Mouse (Mus musculus) intestine, embryonic 15.5 days (tissue): ENCODE measurements around the gene Ldlrap1. TPM values are rescaled to one million over a fixed set of nuclear protein-coding genes. Genes with fewer than 3 reads are reported as not detected.
A peak's percentile ranks its signal among the peaks of the same experiment; 100 is the strongest.

Experiments used
- ATAC-seq: fragments of 200-750 bp; cut with Nextera tagmentation; 2 replicates; pipeline ENCODE4 v1.8.0; 2017; ENCODE audit warnings: moderate TSS enrichment, moderate library complexity
- H3K27ac ChIP-seq: fragments of 300-500 bp; sonication (generic); 2 replicates; pipeline ENCODE4 v1.5.1; 2015; ENCODE audit warnings: mild to moderate bottlenecking, inconsistent platforms
- H3K27me3 ChIP-seq: fragments of 300-500 bp; sonication (generic); replicated peaks from 2 replicates; pipeline ENCODE4 v1.6.1; 2015; ENCODE audit warnings: inconsistent platforms
- H3K36me3 ChIP-seq: fragments of 300-500 bp; sonication (generic); 2 replicates; pipeline ENCODE4 v1.6.1; 2015; ENCODE audit warnings: inconsistent platforms
- H3K4me1 ChIP-seq: fragments of 300-500 bp; sonication (generic); replicated peaks from 2 replicates; pipeline ENCODE4 v1.6.1; 2015; ENCODE audit warnings: inconsistent platforms
- H3K4me2 ChIP-seq: fragments of 300-500 bp; sonication (generic); replicated peaks from 2 replicates; pipeline ENCODE4 v1.6.1; 2015; ENCODE audit warnings: mild to moderate bottlenecking, inconsistent platforms
- H3K4me3 ChIP-seq: fragments of 300-500 bp; sonication (generic); replicated peaks from 2 replicates; pipeline ENCODE4 v1.5.1; 2015; ENCODE audit warnings: inconsistent platforms
- H3K9ac ChIP-seq: fragments of 300-500 bp; sonication (generic); 2 replicates; pipeline ENCODE4 v1.6.1; 2015; ENCODE audit warnings: inconsistent platforms
- H3K9me3 ChIP-seq: fragments of 300-500 bp; sonication (generic); 2 replicates; pipeline ENCODE4 v1.6.1; 2016; ENCODE audit warnings: inconsistent platforms
- WGBS: fragments of 180-500 bp; shearing (Covaris S2); methylation state at CpG from one replicate; pipeline ENCODE4 v1.1.7; 2015; 5-methylcytosine and 5-hydroxymethylcytosine counted together
- polyA plus RNA-seq: library from polyadenylated mRNA; unstranded; fragments of >200 nt; fragmentation: Nextera tagmentation; extraction: Ambion mirVana; gene quantifications from 2 replicates; pipeline ENCODE4 v1.2.1, GENCODE M21; 2015

Gene Ldlrap1
- polyA plus RNA-seq, 1 experiment from 2014 or later = 18.6 TPM

DNA sequence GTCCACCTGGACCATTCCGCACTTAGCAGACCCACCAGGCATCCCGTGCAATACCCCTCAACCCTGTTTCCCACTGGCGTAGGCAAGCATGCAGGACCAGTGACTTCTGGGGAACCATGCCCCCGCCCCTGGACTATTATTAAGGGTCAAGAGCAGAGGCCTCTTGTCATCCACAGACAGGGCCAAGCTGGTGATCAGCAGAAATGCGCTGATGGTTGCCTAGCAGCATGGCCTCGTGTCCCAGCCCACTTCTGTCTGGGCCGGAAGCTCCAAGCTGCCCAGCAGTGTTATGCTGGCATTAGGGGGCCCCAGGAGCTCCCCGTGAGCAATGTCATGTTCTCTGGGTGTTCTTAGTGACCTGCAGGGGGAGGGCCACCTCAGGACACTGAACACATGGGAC, 25.9 kb downstream of the Ldlrap1 start:
- Histone ChIP-seq H3K9ac (no peak overlapping the region), H3K4me3 (no peak overlapping the region), H3K36me3 (0 out of 2 replicates have a peak, but pooled peaks cover 6% of the 10 kb centered on the region), H3K9me3 (no peaks in the 10 kb centered on the region), H3K27ac (no peak overlapping the region), H3K4me2 (no peak overlapping the region), H3K4me1 (0 out of 2 replicates have a peak, but pooled peaks cover 2% of the 10 kb centered on the region), H3K27me3 (no peaks in the 10 kb centered on the region)
- ATAC-seq = no peak
- WGBS = 73% methylated on average over 8 of the region's 8 CpGs

DNA sequence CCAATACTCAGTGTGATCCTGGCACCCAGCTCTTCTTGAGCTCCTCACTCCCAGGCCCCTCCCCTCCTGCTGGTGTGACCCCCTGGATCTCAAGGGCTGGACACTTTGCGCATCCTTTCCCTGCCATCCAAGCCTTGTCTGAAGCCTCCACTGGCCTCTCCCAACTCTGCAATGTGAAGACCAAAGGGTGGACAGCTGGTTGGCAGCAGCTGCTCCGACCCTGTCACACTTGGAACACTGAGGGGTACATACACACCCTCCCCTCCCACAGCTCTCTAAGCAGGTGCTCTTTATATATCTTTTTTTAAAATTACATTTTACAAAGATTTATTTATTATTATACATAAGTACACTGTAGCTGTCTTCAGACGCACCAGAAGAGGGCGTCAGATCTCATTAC, 27.6 kb downstream of the Ldlrap1 start:
- no peak for ATAC-seq
- H3K4me2 ChIP-seq = no peak overlapping the region
- WGBS = 90% methylated on average over 4 of the region's 4 CpGs
- H3K36me3 ChIP-seq = no peaks in the 10 kb centered on the region
- H3K27me3 ChIP-seq = no peaks in the 10 kb centered on the region
- H3K9ac ChIP-seq = no peak overlapping the region
- H3K27ac ChIP-seq = no peak overlapping the region
- no peaks in the 10 kb centered on the region for H3K9me3 ChIP-seq
- no peak overlapping the region for H3K4me3 ChIP-seq
- 0 out of 2 replicates have a peak, but pooled peaks cover 2% of the 10 kb centered on the region for H3K4me1 ChIP-seq

DNA sequence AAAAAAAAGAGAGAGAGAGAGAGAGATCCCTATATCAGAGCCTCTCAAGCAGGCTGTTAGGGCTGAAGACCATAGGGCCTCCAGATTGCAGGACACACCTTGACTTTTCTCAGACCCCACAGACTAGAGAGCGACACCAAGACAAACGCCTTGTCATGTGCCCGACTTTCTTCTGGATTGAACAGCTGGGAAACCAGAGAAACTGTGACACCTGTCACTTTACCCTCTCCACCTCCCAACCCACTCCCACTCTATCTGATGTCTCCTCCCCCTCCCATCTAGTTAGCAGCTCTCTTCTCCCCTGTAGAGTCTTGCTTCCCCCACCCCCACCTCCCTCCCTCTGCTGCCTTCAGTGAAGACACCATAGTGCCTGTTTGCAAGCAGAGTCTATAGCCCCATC, 28.3 kb downstream of the Ldlrap1 start:
- Histone ChIP-seq H3K36me3 (no peaks in the 10 kb centered on the region), H3K4me3 (no peak overlapping the region), H3K27ac (no peak overlapping the region), H3K27me3 (no peaks in the 10 kb centered on the region), H3K9me3 (no peaks in the 10 kb centered on the region), H3K4me1 (peaks cover 6% of the 10 kb centered on the region), H3K9ac (no peak overlapping the region), H3K4me2 (no peak overlapping the region)
- 83% methylated on average over 3 of the region's 3 CpGs for WGBS
- no peak for ATAC-seq

DNA sequence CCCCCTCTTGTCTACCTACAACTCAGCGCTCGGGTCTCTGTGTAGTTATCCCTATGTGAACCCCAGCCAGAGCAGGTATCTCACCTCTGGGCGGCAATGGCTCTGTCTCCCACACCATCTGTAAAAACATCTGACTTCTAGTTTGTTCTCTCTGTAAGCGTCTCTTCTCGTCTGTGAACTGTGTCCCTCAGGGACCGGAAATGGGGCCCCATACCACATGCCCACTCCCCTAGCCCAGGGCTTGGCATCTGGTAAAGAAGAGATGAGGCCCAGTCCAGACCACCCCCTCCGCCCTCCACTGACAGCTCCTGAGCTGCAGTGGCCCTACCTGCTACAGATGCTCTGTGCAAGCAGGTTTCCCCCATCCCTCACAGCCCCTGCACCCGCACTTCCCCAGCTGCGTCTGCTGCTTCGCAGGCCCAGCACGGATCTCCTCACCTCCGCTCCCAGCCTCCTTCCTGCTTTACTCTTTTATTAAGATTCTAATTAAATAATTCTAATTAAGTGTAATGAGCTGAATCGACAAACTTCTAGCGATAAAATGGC, 30.4 kb downstream of the Ldlrap1 start:
- H3K4me1 ChIP-seq = peaks cover 16% of the 10 kb centered on the region
- no peak overlapping the region for H3K27ac ChIP-seq
- 66% methylated on average over 14 of the region's 14 CpGs for WGBS
- no peak for ATAC-seq
- H3K36me3 ChIP-seq = no peaks in the 10 kb centered on the region
- H3K9me3 ChIP-seq = no peaks in the 10 kb centered on the region
- no peak overlapping the region for H3K9ac ChIP-seq
- H3K4me3 ChIP-seq = no peak overlapping the region
- no peak overlapping the region for H3K4me2 ChIP-seq
- H3K27me3 ChIP-seq = no peaks in the 10 kb centered on the region

DNA sequence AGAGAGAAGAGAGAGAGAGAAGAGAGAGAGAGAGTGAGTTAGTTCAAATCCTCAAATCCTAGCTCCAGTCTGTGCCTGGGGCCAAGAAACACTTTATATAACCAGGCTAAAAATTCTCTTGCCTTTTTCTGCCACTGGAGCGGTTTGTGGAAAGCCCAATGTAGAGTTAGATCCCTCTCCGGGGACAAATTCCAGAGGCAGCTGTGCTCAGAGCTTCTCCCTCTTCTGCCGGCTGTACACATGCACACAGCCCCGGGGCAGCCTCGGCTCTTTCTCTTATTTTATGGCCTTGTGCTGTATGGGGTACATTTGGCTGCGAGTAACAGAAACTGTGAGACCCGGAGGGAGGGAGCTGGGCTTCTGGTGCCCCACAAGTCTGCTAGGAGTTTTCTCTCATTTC, 31.7 kb downstream of the Ldlrap1 start:
- Histone ChIP-seq H3K27ac (no peak overlapping the region), H3K4me3 (no peak overlapping the region), H3K4me2 (no peak overlapping the region), H3K36me3 (no peaks in the 10 kb centered on the region), H3K9ac (no peak overlapping the region), H3K4me1 (peaks cover 16% of the 10 kb centered on the region), H3K9me3 (no peaks in the 10 kb centered on the region), H3K27me3 (no peaks in the 10 kb centered on the region)
- no peak for ATAC-seq
- 49% methylated on average over 7 of the region's 7 CpGs for WGBS

DNA sequence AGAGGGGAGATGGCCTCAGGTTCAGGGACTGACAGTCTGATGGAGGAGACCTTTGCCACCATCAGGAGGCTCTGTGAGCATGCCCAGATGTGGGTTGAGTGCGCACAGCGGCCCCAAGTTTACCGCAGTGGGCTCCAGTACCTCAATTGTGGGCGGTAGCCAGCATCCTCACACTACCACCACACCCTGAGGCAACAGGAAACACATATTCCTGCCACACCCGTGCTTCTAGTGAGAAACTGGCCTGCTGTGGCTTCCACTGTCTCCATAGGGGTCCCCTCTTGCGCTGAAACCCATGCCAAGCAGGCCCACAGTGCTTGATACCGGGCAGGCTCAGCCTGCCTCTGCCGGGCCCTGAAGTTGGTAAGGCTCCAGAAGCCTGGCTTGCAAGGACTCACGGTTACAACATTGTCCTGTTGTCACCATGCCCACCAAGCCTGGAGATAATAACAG, 33.2 kb downstream of the Ldlrap1 start:
- no peaks in the 10 kb centered on the region for H3K9me3 ChIP-seq
- H3K9ac ChIP-seq = no peak overlapping the region
- no peaks in the 10 kb centered on the region for H3K36me3 ChIP-seq
- H3K4me2 ChIP-seq = peak overlapping the region; percentile 38
- WGBS = 52% methylated on average over 9 of the region's 9 CpGs
- ATAC-seq = peak; percentile 60
- no peaks in the 10 kb centered on the region for H3K27me3 ChIP-seq
- peak overlapping the region; percentile 82 for H3K27ac ChIP-seq
- H3K4me3 ChIP-seq = no peak overlapping the region
- peaks cover 26% of the 10 kb centered on the region for H3K4me1 ChIP-seq

DNA sequence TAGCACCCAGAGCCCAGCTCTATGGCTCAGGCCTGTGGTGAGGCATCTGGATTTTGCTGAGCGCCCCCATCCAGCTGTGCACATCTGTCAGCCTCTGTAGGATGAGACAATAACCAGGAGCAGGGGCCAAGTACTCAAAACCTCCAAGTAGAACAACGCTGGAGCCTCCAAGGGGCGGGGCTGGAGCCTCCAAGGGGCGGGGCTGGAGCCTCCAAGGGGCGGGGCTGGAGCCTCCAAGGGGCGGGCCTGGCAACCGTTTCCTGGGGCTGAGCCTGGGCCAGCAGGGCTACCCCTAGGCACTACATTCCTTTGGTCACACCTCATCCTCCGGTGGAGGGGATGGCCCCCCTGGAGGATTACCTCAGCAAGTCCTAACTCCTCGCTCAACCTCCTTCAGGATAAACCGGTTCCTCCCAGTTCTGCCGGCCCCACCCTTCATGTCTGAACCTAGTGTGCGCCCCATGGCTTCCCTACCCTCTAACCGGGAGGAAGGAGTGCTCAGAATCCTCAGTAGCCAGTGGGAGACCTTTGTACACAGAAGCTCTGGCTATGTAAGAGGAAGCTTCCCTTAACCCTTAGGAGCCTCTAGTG, 33.7 kb downstream of the Ldlrap1 start:
- H3K27me3 ChIP-seq = no peaks in the 10 kb centered on the region
- H3K9ac ChIP-seq = no peak overlapping the region
- ATAC-seq = peak; percentile 95
- no peaks in the 10 kb centered on the region for H3K36me3 ChIP-seq
- H3K4me3 ChIP-seq = peak overlapping the region; percentile 5; the same call in 1 of the 2 replicates
- 6% methylated on average over 13 of the region's 13 CpGs for WGBS
- H3K4me1 ChIP-seq = peaks cover 26% of the 10 kb centered on the region
- H3K9me3 ChIP-seq = no peaks in the 10 kb centered on the region
- H3K4me2 ChIP-seq = peak overlapping the region; percentile 38
- H3K27ac ChIP-seq = peak overlapping the region; percentile 82

DNA sequence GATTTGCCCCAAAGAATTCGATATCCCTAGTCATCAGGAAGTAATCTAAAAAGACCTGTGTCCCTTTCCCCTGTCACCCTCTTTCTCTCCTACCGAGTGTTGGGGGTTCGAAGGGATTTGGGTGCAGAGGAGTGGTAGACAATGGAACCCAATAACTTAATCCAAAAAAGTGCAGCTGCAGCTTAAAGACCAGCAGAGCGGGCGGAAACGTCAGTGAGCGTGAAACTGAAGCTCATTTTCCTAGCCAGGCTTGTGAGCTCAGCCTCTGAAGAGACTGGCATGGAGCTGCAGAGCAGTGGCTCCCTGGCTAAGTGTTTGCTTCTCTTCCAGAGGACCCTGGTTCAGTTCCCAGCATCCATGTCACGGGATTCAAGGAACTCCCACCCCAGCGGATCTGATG, 34.5 kb downstream of the Ldlrap1 start:
- no peaks in the 10 kb centered on the region for H3K9me3 ChIP-seq
- ATAC-seq = no peak
- H3K4me3 ChIP-seq = no peak overlapping the region
- H3K9ac ChIP-seq = no peak overlapping the region
- H3K27me3 ChIP-seq = no peaks in the 10 kb centered on the region
- H3K27ac ChIP-seq = peak overlapping the region; percentile 82; the same call in 1 of the 2 replicates
- no peak overlapping the region for H3K4me2 ChIP-seq
- 64% methylated on average over 9 of the region's 9 CpGs for WGBS
- H3K36me3 ChIP-seq = no peaks in the 10 kb centered on the region
- peaks cover 26% of the 10 kb centered on the region for H3K4me1 ChIP-seq

DNA sequence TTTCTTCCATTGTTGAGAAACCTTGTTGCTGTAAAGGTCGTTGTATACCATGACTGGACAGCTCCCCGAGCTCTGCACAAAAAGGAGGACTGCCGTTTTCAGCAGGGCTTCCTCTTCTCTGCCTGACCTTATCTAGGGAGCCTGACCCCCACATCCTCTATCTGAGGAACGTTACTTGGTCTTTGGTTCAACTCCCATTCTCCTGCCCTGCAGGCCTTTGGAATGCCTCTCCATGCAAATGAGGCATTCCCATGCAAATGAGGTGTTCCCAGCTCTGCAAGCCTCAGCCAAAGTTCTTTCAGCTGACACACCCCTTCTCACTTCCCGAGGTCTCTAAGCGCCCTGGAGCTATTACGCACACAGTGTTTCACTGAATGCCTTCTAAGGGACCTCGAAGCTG, 37.7 kb downstream of the Ldlrap1 start:
- H3K9me3 ChIP-seq = no peaks in the 10 kb centered on the region
- H3K4me1 ChIP-seq = peaks cover 32% of the 10 kb centered on the region
- no peaks in the 10 kb centered on the region for H3K27me3 ChIP-seq
- no peak overlapping the region for H3K27ac ChIP-seq
- no peak overlapping the region for H3K4me3 ChIP-seq
- H3K9ac ChIP-seq = no peak overlapping the region
- H3K4me2 ChIP-seq = peak overlapping the region; percentile 33; the same call in 1 of the 2 replicates
- 7% methylated on average over 8 of the region's 8 CpGs for WGBS
- no peak for ATAC-seq
- H3K36me3 ChIP-seq = no peaks in the 10 kb centered on the region

DNA sequence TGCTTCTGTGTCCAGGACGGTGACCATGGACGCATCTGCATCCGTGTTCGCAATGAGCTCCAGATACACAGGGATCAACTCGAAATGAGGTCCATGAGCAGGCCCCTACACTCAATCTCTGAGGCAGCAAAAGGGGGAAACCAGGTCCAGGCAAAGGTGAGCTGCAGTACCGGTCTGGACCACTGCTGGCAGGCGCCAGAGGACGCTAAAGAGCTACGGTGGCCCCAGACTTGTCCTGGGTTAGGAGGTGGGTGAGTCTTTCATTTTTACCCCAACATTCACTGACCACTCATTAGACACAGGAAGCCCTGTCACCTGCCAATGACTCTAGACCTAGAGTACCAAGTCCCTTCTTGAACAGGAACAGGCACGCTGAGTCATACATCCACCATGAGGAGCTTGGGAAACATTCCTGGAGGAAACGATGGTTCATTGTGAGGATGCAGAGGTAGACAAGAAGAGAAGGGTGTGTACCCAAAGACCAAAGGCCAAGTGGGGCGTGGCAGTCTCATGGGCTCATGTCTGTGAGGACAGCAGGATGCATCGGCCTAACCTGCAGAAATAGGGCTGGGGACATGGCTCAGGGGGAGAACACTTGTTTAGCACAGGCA, 42.0 kb downstream of the Ldlrap1 start:
- H3K4me1 ChIP-seq = peaks cover 20% of the 10 kb centered on the region
- peak; percentile 72 for ATAC-seq
- H3K4me2 ChIP-seq = no peak overlapping the region

DNA sequence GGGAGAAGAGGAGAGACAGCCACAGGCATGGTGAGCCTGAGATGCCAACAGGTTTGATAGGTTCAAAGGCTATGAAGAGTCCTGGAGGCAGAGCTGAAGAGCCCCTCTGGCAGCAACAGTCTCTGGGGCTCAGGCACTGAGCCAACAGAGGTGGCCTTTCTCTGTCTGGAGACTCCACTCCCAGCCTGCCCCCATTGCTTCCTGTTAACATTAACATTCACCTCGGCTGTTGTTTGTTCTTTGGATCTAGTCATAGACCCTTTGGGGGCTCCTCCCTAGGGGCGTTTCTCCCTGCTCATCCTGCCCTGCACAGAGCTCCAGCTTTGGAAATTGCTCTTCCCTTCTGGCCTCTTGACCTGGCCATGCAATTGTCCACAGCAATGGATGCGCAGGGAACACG, 42.9 kb downstream of the Ldlrap1 start:
- ATAC-seq = no peak
- WGBS = 31% methylated on average over 4 of the region's 4 CpGs
- no peak overlapping the region for H3K4me2 ChIP-seq
- H3K27me3 ChIP-seq = no peaks in the 10 kb centered on the region
- peak overlapping the region; percentile 40; the same call in 1 of the 2 replicates for H3K27ac ChIP-seq
- no peaks in the 10 kb centered on the region for H3K9me3 ChIP-seq
- H3K9ac ChIP-seq = 0 out of 2 replicates have a peak overlapping the region, but pooled peaks have one; percentile 8
- H3K4me3 ChIP-seq = no peak overlapping the region
- peaks cover 11% of the 10 kb centered on the region for H3K4me1 ChIP-seq
- no peaks in the 10 kb centered on the region for H3K36me3 ChIP-seq

More for the DNA sequence above, 42.0 kb downstream of the Ldlrap1 start:
- no peak overlapping the region; the same call in 1 of the 2 replicates for H3K27ac ChIP-seq
- H3K36me3 ChIP-seq = no peaks in the 10 kb centered on the region
- no peak overlapping the region for H3K9ac ChIP-seq
- 68% methylated on average over 13 of the region's 13 CpGs for WGBS
- H3K27me3 ChIP-seq = no peaks in the 10 kb centered on the region
- H3K9me3 ChIP-seq = no peaks in the 10 kb centered on the region
- no peak overlapping the region for H3K4me3 ChIP-seq

DNA sequence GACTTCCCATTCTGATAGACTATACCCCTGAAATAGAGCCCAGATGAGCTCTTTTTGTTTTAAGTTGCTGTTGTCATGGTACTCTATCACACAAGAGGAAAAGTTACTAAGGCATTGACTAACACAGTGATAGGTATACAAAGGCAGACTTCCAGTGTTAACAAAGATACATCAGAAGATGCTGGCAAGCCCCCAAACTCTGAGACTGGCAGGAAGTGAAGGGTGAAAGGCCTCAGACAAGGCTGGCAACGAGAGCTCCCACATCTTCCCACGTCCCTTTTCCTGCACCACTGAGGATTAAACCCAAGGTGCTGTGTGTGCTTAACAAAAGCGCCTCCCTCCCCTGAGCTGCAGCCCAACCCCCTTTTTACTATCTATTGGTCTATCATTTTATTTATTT, 44.6 kb downstream of the Ldlrap1 start:
- H3K36me3 ChIP-seq = no peaks in the 10 kb centered on the region
- 71% methylated on average over 3 of the region's 3 CpGs for WGBS

More for the DNA sequence above, 44.6 kb downstream of the Ldlrap1 start:
- Histone ChIP-seq H3K4me1 (peaks cover 10% of the 10 kb centered on the region), H3K4me2 (no peak overlapping the region), H3K9ac (no peak overlapping the region), H3K27me3 (no peaks in the 10 kb centered on the region), H3K4me3 (no peak overlapping the region), H3K9me3 (no peaks in the 10 kb centered on the region), H3K27ac (no peak overlapping the region)
- no peak for ATAC-seq
